In genomic region chr8:70766571-70767440, GRCm38 (mm10) we compare ENCODE assay signal across 8 mouse cellular contexts. TPM values are rescaled to one million over a fixed set of nuclear protein-coding genes. Genes with fewer than 3 reads are reported as not detected.
A peak's percentile ranks its signal among the peaks of the same experiment; 100 is the strongest.
DNase-seq lines count a peak whose midpoint lies in the region; ATAC-seq lines count a peak whose summit lies in the region.

No protein-coding gene starts in this region.

- ATAC-seq in embryonic facial prominence, embryonic 11.5 days (replicated peaks; ENCODE audit: insufficient number of reproducible peaks, low FRiP score, low TSS enrichment, low read depth) = peak; percentile 45
- ATAC-seq in kidney, embryonic 14.5 days (ENCODE audit: low FRiP score, low TSS enrichment) = peak; percentile 78

- peak; percentile 88 for DNase-seq in 3134 (ENCODE audit: extremely low read depth, insufficient read length, low spot score)
- DNase-seq in adipocyte (ENCODE audit: low spot score) = peak; percentile 78
- DNase-seq in embryonic facial prominence, embryonic 11.5 days (ENCODE audit: low spot score) = peak; percentile 81
- DNase-seq in heart, embryonic 10.5 days (ENCODE audit: low spot score) = peak; percentile 91
- peak; percentile 82 for DNase-seq in lung, postnatal 14 days
- peak; percentile 61 to 75 for DNase-seq in spleen, adult 18-20 months
- DNase-seq in right cerebral cortex, adult 18-20 months = no peak

- H3K9me3 ChIP-seq in embryonic facial prominence, embryonic 11.5 days (replicated peaks; ENCODE audit: control insufficient read depth, low read length) = no peaks in the 10 kb centered on the region
- H3K9me3 ChIP-seq in heart, embryonic 10.5 days = no peaks in the 10 kb centered on the region
- no peaks in the 10 kb centered on the region for H3K9me3 ChIP-seq in kidney, embryonic 14.5 days (ENCODE audit: control insufficient read depth, low read length)

- H3K4me3 ChIP-seq in embryonic facial prominence, embryonic 11.5 days (ENCODE audit: low read depth, low read length) = peak overlapping the region; percentile 37
- peak overlapping the region; percentile 60 for H3K4me3 ChIP-seq in heart, embryonic 10.5 days
- H3K4me3 ChIP-seq in kidney, embryonic 14.5 days (ENCODE audit: low read length) = peak overlapping the region; percentile 53

- H3K9ac ChIP-seq in embryonic facial prominence, embryonic 11.5 days (replicated peaks; ENCODE audit: low read length) = peak overlapping the region; percentile 32
- H3K9ac ChIP-seq in kidney, embryonic 14.5 days (ENCODE audit: low read depth, low read length) = peak overlapping the region; percentile 57

- H3K4me2 ChIP-seq in embryonic facial prominence, embryonic 11.5 days (ENCODE audit: low read depth, low read length) = peak overlapping the region; percentile 78
- H3K4me2 ChIP-seq in kidney, embryonic 14.5 days (replicated peaks; ENCODE audit: low read depth, low read length) = peak overlapping the region; percentile 93

- no peaks in the 10 kb centered on the region for H3K27me3 ChIP-seq in embryonic facial prominence, embryonic 11.5 days (ENCODE audit: control insufficient read depth, insufficient read depth, low read length)
- peaks cover 34% of the 10 kb centered on the region; the same call in 1 of the 2 replicates for H3K27me3 ChIP-seq in heart, embryonic 10.5 days (ENCODE audit: insufficient read depth, poor library complexity, severe bottlenecking)
- H3K27me3 ChIP-seq in kidney, embryonic 14.5 days (ENCODE audit: control insufficient read depth, insufficient read depth, low read length) = no peaks in the 10 kb centered on the region

- H3K4me1 ChIP-seq in embryonic facial prominence, embryonic 11.5 days (ENCODE audit: control insufficient read depth, insufficient read depth, low read length) = peaks cover 3% of the 10 kb centered on the region
- H3K4me1 ChIP-seq in heart, embryonic 10.5 days = peaks cover 37% of the 10 kb centered on the region
- peaks cover 13% of the 10 kb centered on the region; the same call in 1 of the 2 replicates for H3K4me1 ChIP-seq in kidney, embryonic 14.5 days (ENCODE audit: control insufficient read depth, insufficient read depth, low read length)

- WGBS in embryonic facial prominence, embryonic 11.5 days = 7% methylated on average over 20 of the region's 21 CpGs
- 9% methylated on average over 21 of the region's 21 CpGs for WGBS in heart, embryonic 10.5 days
- 11% methylated on average over 21 of the region's 21 CpGs for WGBS in kidney, embryonic 14.5 days

- H3K27ac ChIP-seq in embryonic facial prominence, embryonic 11.5 days (replicated peaks; ENCODE audit: low read depth, low read length) = no peak overlapping the region
- H3K27ac ChIP-seq in heart, embryonic 10.5 days = peak overlapping the region; percentile 78
- peak overlapping the region; percentile 76 for H3K27ac ChIP-seq in kidney, embryonic 14.5 days (ENCODE audit: low read depth, low read length)

- H3K36me3 ChIP-seq in embryonic facial prominence, embryonic 11.5 days (replicated peaks; ENCODE audit: control insufficient read depth, insufficient read depth, low read depth, low read length) = peaks cover 10% of the 10 kb centered on the region
- peaks cover 45% of the 10 kb centered on the region for H3K36me3 ChIP-seq in heart, embryonic 10.5 days
- peaks cover 49% of the 10 kb centered on the region for H3K36me3 ChIP-seq in kidney, embryonic 14.5 days (ENCODE audit: control insufficient read depth, insufficient read depth, low read length)

RNA-seq across cellular contexts. Expression of gene Mpv17l2, which starts 6.1 kb away (rescaled TPM):
- 25.8 and 33.5 TPM in 2 replicates for polyA plus RNA-seq in embryonic facial prominence, embryonic 11.5 days (2014; fragmentation: Nextera tagmentation; extraction: Ambion mirVana)
- 39.0 and 44.6 TPM in 2 replicates for polyA plus RNA-seq in heart, embryonic 10.5 days (2016; fragmentation: Nextera tagmentation; extraction: Ambion mirVana)
- 47.9 and 52.7 TPM in 2 replicates for polyA plus RNA-seq in kidney, embryonic 14.5 days (2014; fragmentation: Nextera tagmentation; extraction: Ambion mirVana)

RNA-seq across cellular contexts. Expression of gene Pik3r2, which starts 9.7 kb away (rescaled TPM):
- 30.1 and 33.4 TPM in 2 replicates for polyA plus RNA-seq in embryonic facial prominence, embryonic 11.5 days (2014; fragmentation: Nextera tagmentation; extraction: Ambion mirVana)
- 40.6 and 43.5 TPM in 2 replicates for polyA plus RNA-seq in heart, embryonic 10.5 days (2016; fragmentation: Nextera tagmentation; extraction: Ambion mirVana)
- 33.3 and 49.1 TPM in 2 replicates for polyA plus RNA-seq in kidney, embryonic 14.5 days (2014; fragmentation: Nextera tagmentation; extraction: Ambion mirVana)

RNA-seq across cellular contexts. Expression of gene Rab3a, which starts 12.3 kb away (rescaled TPM):
- polyA plus RNA-seq in embryonic facial prominence, embryonic 11.5 days (2014; fragmentation: Nextera tagmentation; extraction: Ambion mirVana) = 24.8 and 31.6 TPM in 2 replicates
- 11.2 and 14.2 TPM in 2 replicates for polyA plus RNA-seq in heart, embryonic 10.5 days (2016; fragmentation: Nextera tagmentation; extraction: Ambion mirVana)
- polyA plus RNA-seq in kidney, embryonic 14.5 days (2014; fragmentation: Nextera tagmentation; extraction: Ambion mirVana) = 14.3 and 16.4 TPM in 2 replicates

RNA-seq across cellular contexts. Expression of gene Mast3, which starts 38.0 kb away (rescaled TPM):
- 8.3 and 9.7 TPM in 2 replicates for polyA plus RNA-seq in embryonic facial prominence, embryonic 11.5 days (2014; fragmentation: Nextera tagmentation; extraction: Ambion mirVana)
- polyA plus RNA-seq in heart, embryonic 10.5 days (2016; fragmentation: Nextera tagmentation; extraction: Ambion mirVana) = 7.9 and 9.3 TPM in 2 replicates
- 13.4 and 17.2 TPM in 2 replicates for polyA plus RNA-seq in kidney, embryonic 14.5 days (2014; fragmentation: Nextera tagmentation; extraction: Ambion mirVana)

RNA-seq across cellular contexts. Expression of gene Il12rb1, which starts 41.4 kb away (rescaled TPM):
- 0.10 TPM in 1 of 2 replicates, not detected in the other for polyA plus RNA-seq in embryonic facial prominence, embryonic 11.5 days (2014; fragmentation: Nextera tagmentation; extraction: Ambion mirVana)
- polyA plus RNA-seq in heart, embryonic 10.5 days (2016; fragmentation: Nextera tagmentation; extraction: Ambion mirVana) = 0.12 TPM in 1 of 2 replicates, not detected in the other
- not detected in 2 replicates for polyA plus RNA-seq in kidney, embryonic 14.5 days (2014; fragmentation: Nextera tagmentation; extraction: Ambion mirVana)
